Mouse (Mus musculus) ES-Bruce4 (cell line): Measurements from ENCODE around the gene Esrrg. TPM values are rescaled to one million over a fixed set of nuclear protein-coding genes. Genes with fewer than 3 reads are reported as not detected.

Experiments
- H3K27ac ChIP-seq: 2 replicates; pipeline ENCODE4 v1.5.1; 2012; ENCODE audit warnings: low read length, inconsistent platforms; ENCODE audit not compliant: insufficient read depth
- H3K27me3 ChIP-seq: 2 replicates; pipeline ENCODE4 v1.6.1; 2012; ENCODE audit warnings: mild to moderate bottlenecking, low read length, inconsistent platforms; ENCODE audit not compliant: control insufficient read depth, poor library complexity, insufficient read depth, severe bottlenecking
- H3K36me3 ChIP-seq: 2 replicates; pipeline ENCODE4 v1.6.1; 2012; ENCODE audit warnings: inconsistent platforms, mild to moderate bottlenecking, low read length, moderate library complexity; ENCODE audit not compliant: control insufficient read depth, poor library complexity, insufficient read depth, severe bottlenecking
- H3K4me1 ChIP-seq: one replicate; pipeline ENCODE4 v1.8.1; 2011; ENCODE audit warnings: low read length; ENCODE audit not compliant: control insufficient read depth, insufficient read depth
- H3K4me3 ChIP-seq: 2 replicates; pipeline ENCODE4 v1.5.1; 2011; ENCODE audit warnings: low read depth, mild to moderate bottlenecking, low read length
- H3K9ac ChIP-seq: 2 replicates; pipeline ENCODE4 v1.6.1; 2012; ENCODE audit warnings: low read depth, mild to moderate bottlenecking, inconsistent platforms; ENCODE audit not compliant: poor library complexity, severe bottlenecking
- H3K9me3 ChIP-seq: replicated peaks from 2 replicates; pipeline ENCODE4 v1.6.1; 2012; ENCODE audit warnings: mild to moderate bottlenecking, low read length, inconsistent platforms; ENCODE audit not compliant: control insufficient read depth, poor library complexity, insufficient read depth, severe bottlenecking
- CTCF ChIP-seq: IDR thresholded peaks from one replicate; pipeline ENCODE4 v1.8.1; 2011; ENCODE audit warnings: low read depth, low read length
- EP300 ChIP-seq: IDR thresholded peaks from 2 replicates; pipeline ENCODE4 v1.6.1; 2011; ENCODE audit warnings: low read depth, low read length; ENCODE audit not compliant: insufficient read depth
- POLR2A ChIP-seq: IDR thresholded peaks from one replicate; pipeline ENCODE4 v1.8.1; 2011; ENCODE audit warnings: low read length; ENCODE audit not compliant: insufficient read depth
- polyA plus RNA-seq: library from polyadenylated mRNA; stranded (reverse); fragments of >200 nt; gene quantifications from 2 replicates; pipeline ENCODE4 v1.2.4, GENCODE M21; 2011; ENCODE audit warnings: low read depth; ENCODE audit not compliant: missing spikeins, insufficient read depth, insufficient read length

Esrrg gene
- polyA plus RNA-seq, 1 experiment: not detected

- TF ChIP-seq POLR2A (no peak), CTCF (no peak), EP300 (no peak)
- Histone ChIP-seq H3K4me3 (no peak overlapping the region), H3K9me3 (no peaks in the 10 kb centered on the region)
Observed at GRCm38 (mm10) chr1:187705348-187705747, 96.8 kb downstream of the Esrrg start.

GRCm38 (mm10) chr1:187706046-187706445 lies 97.5 kb downstream of the Esrrg start:
- Histone ChIP-seq H3K4me3 (no peak overlapping the region), H3K9me3 (no peaks in the 10 kb centered on the region), H3K4me1 (no peaks in the 10 kb centered on the region), H3K36me3 (no peaks in the 10 kb centered on the region), H3K27ac (no peak overlapping the region), H3K27me3 (no peaks in the 10 kb centered on the region), H3K9ac (no peak overlapping the region)
- no peak for TF ChIP-seq CTCF
- TF ChIP-seq EP300: no peak
- TF ChIP-seq POLR2A: no peak

More at GRCm38 (mm10) chr1:187705348-187705747, 96.8 kb downstream of the Esrrg start:
- H3K9ac ChIP-seq: no peak overlapping the region
- H3K36me3 ChIP-seq: no peaks in the 10 kb centered on the region
- H3K27me3 ChIP-seq: no peaks in the 10 kb centered on the region
- H3K27ac ChIP-seq: no peak overlapping the region
- no peaks in the 10 kb centered on the region for H3K4me1 ChIP-seq

DNA sequence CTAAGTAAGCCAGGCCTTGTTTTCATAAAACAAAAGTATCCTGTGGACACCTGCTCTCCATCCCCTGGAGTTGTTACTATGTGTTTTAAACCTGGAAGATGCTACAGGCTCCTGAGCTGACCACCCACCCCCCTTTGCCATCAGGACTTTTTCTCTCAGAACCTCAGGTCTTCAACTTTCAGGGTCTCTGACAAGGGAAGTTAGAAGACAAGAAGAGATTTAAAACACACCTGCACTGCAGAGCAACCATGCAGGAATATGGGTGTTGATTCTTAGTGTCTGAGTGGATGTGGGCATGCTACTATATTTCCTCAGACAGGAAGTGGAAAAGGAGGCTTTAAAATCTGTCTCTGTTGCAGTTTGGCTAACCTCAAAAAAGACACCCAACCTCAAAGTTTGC lies 98.6 kb downstream of the Esrrg start:
- H3K4me1 ChIP-seq: no peaks in the 10 kb centered on the region
- H3K36me3 ChIP-seq: no peaks in the 10 kb centered on the region
- no peaks in the 10 kb centered on the region for H3K9me3 ChIP-seq
- TF ChIP-seq CTCF: no peak
- no peak for TF ChIP-seq POLR2A
- no peak overlapping the region for H3K9ac ChIP-seq
- H3K4me3 ChIP-seq: no peak overlapping the region
- no peaks in the 10 kb centered on the region for H3K27me3 ChIP-seq
- no peak overlapping the region for H3K27ac ChIP-seq

DNA sequence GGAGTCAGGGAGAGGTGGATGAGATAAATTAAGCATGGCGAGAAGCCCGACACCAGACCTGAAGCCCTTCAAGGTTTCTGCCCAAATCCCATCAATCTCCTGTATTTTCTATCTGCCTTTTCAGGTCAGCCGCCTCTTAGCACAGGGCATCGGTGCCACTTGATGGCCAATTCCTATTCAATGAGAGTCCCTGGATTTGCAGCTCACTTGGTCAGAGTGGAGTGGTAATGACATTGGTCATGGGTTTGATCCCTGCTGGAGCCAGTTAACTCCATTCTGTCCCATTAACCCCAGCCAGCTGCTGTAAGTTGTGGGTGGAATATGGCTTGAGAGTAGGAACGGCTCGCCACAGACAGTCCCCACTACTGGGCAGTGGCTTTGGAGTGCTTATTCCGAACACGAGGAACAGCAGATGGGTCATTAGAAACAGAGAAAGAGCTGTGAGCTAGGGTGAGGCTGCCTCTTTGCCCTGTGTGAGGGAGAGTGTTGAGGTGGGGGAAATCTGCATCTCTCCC lies 101.9 kb downstream of the Esrrg start:
- H3K9me3 ChIP-seq: 0 out of 2 replicates have a peak, but pooled peaks cover 4% of the 10 kb centered on the region
- H3K36me3 ChIP-seq: no peaks in the 10 kb centered on the region
- no peak overlapping the region for H3K4me3 ChIP-seq
- no peak overlapping the region for H3K9ac ChIP-seq
- H3K4me1 ChIP-seq: no peaks in the 10 kb centered on the region
- H3K27ac ChIP-seq: no peak overlapping the region
- TF ChIP-seq POLR2A (no peak), CTCF (no peak)
- H3K27me3 ChIP-seq: no peaks in the 10 kb centered on the region

GRCm38 (mm10) chr1:187721035-187721434 lies 112.4 kb downstream of the Esrrg start:
- Histone ChIP-seq H3K36me3 (no peaks in the 10 kb centered on the region), H3K9ac (no peak overlapping the region), H3K9me3 (no peaks in the 10 kb centered on the region), H3K4me1 (no peaks in the 10 kb centered on the region), H3K4me3 (no peak overlapping the region), H3K27ac (no peak overlapping the region), H3K27me3 (no peaks in the 10 kb centered on the region)
- TF ChIP-seq EP300 (no peak), CTCF (no peak), POLR2A (no peak)

DNA sequence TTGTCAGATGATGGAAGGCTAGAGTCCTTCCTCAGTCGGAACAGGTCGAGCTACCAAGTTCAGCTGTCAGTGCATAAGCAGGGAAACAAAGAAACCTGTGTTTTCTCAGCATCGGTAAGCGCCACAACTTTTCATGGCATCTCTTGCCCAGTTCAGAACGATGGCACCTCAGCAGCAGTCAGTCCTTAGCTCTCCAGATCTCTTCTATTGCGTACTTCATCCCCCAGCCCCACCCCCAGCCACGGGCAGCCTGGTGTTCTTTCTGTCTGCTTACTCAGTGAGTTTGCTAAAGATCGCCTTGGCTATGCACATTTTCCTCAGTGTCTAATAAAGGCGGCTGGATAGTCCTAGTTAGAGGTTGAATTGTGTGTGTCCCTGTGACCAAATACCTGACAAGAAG lies 113.4 kb downstream of the Esrrg start:
- Histone ChIP-seq H3K27ac (no peak overlapping the region), H3K9ac (no peak overlapping the region), H3K27me3 (no peaks in the 10 kb centered on the region), H3K4me3 (no peak overlapping the region), H3K4me1 (no peaks in the 10 kb centered on the region), H3K36me3 (no peaks in the 10 kb centered on the region), H3K9me3 (no peaks in the 10 kb centered on the region)
- TF ChIP-seq CTCF: no peak
- TF ChIP-seq EP300: no peak
- TF ChIP-seq POLR2A: no peak
